Mouse (Mus musculus) testis, adult 2 months (tissue): ENCODE measurements around the gene Bub3.

Source experiments
- CTCF ChIP-seq: fragments of 200-500 bp; IDR thresholded peaks from 2 replicates; pipeline ENCODE4 v1.5.1; 2012; ENCODE audit warnings: low read depth, mild to moderate bottlenecking, inconsistent platforms, low read length, moderate library complexity; ENCODE audit not compliant: control insufficient read depth, insufficient read depth, insufficient replicate concordance
- POLR2A ChIP-seq: fragments of 200-500 bp; IDR thresholded peaks from 2 replicates; pipeline ENCODE4 v1.6.1; 2012; ENCODE audit warnings: low read depth, mild to moderate bottlenecking, inconsistent platforms, low read length, moderate library complexity; ENCODE audit not compliant: control insufficient read depth

GRCm38 (mm10) chr7:131604946-131605345 lies 44.9 kb downstream of the Bub3 start:
- TF ChIP-seq CTCF (no peak), POLR2A (no peak)
